Mouse (Mus musculus) splenic B cell, adult 2 months (primary cell): ENCODE measurements around the gene Bsg.
A peak's percentile ranks its signal among the peaks of the same experiment; 100 is the strongest.

Experiments
- DNase-seq: peaks from one replicate; pipeline ENCODE4 v3.0.0-alpha.2; 2011; ENCODE audit warnings: low read depth, low spot score
- H3K27me3 ChIP-seq: 2 replicates; pipeline ENCODE4 v1.6.1; 2012; ENCODE audit warnings: mild to moderate bottlenecking, low read length, moderate library complexity, mixed read lengths; ENCODE audit not compliant: control insufficient read depth, poor library complexity, insufficient read depth, severe bottlenecking
- H3K36me3 ChIP-seq: 2 replicates; pipeline ENCODE4 v1.6.1; 2012; ENCODE audit warnings: mild to moderate bottlenecking, low read length, moderate library complexity, mixed read lengths; ENCODE audit not compliant: control insufficient read depth, poor library complexity, insufficient read depth, severe bottlenecking

The Bsg gene

DNA sequence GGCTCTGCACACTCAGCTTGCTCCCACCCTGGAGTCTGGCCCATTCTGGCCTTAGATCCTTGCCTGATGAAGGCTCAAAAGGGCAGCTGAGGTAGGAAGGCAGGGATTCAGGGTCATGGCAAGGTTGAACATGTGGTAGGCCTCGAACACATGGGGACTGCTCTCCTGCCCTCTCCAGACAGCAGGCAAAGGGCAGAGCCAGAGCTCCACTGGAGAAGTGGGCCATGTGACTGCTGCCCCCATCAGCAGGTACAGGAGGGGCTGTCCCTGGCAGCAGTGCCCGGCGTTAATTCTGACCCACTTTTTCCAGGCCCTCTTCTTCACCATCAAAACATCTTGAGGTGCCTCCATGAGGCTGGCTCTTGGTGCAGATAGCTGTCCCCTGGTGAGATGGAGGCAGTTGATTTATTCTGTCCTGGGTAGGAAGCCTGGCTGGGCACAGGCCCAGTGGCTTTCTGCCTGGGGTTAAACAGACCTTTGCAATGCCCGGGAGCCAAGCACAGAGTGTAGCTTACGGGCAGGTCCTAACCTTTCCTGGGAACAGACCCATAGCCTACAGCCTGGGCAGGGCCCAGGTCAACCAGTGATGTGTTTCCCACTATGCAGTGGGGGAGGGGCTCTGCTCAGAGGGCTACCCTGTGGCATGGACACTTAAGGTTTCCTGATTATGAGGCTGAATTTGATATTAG lies 2.3 kb downstream of the Bsg start:
- H3K27me3 ChIP-seq: no peaks in the 10 kb centered on the region
- H3K36me3 ChIP-seq: peaks cover 6% of the 10 kb centered on the region
- no peak for DNase-seq

DNA sequence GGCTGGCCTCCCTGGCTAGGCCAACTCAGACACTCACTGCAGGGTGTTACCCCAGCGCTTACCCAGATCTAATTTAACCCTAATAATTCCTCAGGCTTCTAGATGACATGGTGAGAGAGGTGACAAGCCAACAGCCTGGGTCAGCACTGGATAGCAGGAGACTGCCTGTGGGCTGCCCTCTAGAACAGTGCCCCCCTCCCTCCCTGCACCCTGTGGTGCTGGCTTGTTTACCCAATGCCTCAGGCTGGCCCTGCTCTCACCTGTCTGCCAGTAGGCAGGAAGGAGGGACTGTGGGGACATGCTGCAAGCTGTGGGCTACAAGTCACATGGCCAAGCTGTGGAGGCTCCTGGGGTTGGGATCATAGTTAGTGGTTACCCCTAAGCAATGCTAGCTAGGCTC lies 2.9 kb downstream of the Bsg start:
- H3K27me3 ChIP-seq: no peaks in the 10 kb centered on the region

DNA sequence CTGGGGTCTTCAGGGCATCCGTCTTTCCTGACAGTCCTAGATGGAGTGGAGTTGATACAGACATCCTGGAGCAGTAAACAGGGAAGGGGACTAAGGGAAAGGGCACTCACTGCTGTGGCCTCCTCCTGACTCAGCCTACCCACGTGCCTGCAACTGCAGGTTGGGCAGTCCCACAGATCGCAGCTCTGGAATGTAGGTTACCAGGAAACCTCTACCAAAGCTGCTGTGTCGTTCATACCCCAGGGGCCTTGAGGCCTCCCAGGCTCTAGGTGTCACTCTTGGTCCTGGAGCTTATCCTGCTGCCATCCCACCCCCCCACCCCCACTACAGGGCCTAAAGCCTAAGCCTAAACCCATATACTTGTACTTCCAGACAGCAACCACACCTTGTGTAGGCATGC lies 3.5 kb downstream of the Bsg start:
- Histone ChIP-seq H3K27me3 (no peaks in the 10 kb centered on the region), H3K36me3 (peaks cover 7% of the 10 kb centered on the region)
- no peak for DNase-seq

More for the DNA sequence above, 2.9 kb downstream of the Bsg start:
- no peak for DNase-seq
- H3K36me3 ChIP-seq: peaks cover 7% of the 10 kb centered on the region

DNA sequence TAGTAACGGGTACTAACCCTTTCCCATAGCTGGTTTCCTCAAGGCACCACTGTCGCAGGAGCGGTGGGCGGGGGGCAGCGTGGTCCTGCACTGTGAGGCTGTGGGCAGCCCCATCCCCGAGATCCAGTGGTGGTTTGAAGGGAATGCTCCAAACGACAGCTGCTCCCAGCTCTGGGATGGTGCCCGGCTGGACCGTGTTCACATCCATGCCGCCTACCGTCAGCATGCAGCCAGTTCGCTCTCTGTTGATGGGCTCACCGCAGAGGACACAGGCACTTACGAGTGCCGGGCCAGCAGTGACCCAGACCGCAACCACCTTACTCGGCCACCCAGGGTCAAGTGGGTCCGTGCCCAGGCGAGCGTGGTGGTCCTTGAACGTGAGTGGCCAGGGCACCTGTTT lies 4.4 kb downstream of the Bsg start:
- Histone ChIP-seq H3K27me3 (no peaks in the 10 kb centered on the region), H3K36me3 (peaks cover 7% of the 10 kb centered on the region)
- no peak for DNase-seq

DNA sequence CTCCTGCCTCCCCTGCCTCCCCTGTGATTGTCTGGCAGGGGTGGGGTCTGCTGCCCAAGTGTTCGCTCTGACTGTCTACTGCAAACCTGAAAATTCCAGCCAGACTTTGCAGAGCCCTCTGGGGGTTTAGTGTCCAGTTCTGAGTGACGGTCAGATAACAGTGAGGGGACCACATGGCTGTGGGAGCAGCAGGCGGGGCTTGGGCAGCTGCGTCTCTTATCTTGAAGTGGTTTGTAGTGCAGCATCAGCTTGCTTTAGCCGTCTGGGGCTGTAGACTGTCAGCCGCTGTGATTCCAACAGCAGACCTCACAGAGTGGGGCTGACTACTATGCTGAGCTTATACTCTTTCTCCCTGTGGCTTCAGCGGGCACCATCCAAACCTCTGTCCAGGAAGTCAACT lies 5.0 kb downstream of the Bsg start:
- Histone ChIP-seq H3K36me3 (peaks cover 7% of the 10 kb centered on the region), H3K27me3 (no peaks in the 10 kb centered on the region)
- no peak for DNase-seq

DNA sequence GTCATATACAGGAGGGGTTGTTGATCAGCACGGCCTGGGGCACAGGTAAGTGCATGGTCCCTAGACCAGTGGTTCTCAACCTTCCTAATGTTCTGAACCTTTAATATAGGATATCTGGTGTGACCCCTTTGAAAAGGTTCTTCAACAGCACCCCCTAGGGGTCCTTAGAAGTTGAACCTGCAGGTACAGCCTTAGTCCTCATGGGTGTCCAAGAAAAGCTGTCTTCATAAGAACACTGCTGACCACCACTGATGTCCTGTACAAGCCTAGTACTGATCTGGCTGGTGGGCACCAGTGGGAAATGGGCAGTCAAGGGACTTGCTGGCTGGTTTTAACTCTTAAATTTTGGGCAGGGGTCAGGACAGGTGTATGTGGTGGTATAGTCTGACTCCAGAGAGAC lies 7.7 kb downstream of the Bsg start:
- peaks cover 7% of the 10 kb centered on the region for H3K36me3 ChIP-seq
- H3K27me3 ChIP-seq: no peaks in the 10 kb centered on the region
- DNase-seq: peak; percentile 60

DNA sequence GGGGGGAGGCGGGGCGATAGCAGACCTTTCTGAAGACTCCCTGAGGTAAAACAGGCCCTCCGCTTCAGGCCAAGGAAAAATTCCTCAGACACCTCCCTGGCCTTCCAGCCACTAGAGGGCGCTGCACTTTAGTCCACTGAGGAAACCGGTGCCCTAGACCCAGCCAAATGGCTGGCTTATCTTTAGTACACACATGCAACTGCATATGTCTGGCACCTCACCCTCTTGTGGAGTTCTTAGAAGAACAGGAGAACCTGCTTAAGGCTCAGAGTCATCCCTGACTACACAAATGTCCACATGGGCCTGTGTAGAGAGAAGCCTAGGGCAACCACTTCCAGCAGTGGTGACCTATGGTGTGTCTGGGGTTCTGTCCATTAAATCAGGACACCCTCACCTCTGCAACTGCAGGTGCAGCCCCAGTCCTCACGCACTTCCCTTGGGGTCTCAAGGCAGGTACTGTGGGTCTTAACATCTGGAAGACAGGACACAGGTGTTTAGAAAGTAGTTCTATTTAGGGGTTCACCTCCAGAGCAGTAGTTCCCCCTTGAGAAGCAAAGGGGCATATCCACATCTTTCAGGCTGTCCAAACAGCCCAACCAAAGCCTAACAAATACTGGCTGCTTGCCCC lies 8.3 kb downstream of the Bsg start:
- Histone ChIP-seq H3K36me3 (peaks cover 7% of the 10 kb centered on the region), H3K27me3 (no peaks in the 10 kb centered on the region)
- peak; percentile 79 for DNase-seq

DNA sequence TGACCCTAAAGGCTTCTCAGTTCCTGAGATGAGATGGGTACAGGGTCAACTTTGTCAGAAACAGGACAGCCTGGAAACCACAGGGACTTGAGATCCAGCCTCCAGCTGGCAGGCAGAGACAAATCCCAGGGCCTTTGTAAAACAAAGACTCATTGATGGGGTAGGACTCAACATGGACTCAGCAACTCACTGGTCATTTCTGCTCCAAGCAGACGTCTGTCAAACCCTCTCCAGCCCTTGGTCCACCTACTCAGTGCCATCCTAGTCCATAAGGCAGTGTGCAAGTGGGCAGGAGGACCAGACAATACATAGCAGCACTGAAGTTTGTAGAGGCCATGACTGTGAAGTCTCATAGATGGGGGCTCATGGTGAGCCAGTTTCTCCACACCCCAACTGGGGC lies 8.9 kb downstream of the Bsg start:
- no peaks in the 10 kb centered on the region for H3K27me3 ChIP-seq
- DNase-seq: no peak
- H3K36me3 ChIP-seq: peaks cover 7% of the 10 kb centered on the region

DNA sequence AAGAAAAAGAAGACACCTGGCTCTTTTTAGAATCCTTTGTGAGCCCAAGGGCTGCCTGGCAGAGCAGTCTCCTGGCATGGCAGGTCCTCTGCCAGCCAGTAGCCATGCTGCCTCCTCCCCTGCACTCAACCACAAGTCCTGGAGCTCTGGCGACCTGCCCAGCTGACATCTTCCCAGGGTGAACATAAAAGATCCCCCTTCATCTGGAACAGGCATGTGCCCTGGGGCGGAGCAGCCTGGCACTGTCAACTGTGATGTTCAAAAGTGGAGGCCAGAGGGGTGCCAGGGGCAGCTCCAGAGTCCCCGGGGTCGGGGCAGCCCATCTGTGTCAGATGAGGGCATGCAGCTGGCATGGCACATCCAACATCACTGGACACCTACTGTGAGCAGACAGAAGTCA lies 10.7 kb downstream of the Bsg start:
- Histone ChIP-seq H3K27me3 (no peaks in the 10 kb centered on the region), H3K36me3 (peaks cover 5% of the 10 kb centered on the region)
- no peak for DNase-seq

DNA sequence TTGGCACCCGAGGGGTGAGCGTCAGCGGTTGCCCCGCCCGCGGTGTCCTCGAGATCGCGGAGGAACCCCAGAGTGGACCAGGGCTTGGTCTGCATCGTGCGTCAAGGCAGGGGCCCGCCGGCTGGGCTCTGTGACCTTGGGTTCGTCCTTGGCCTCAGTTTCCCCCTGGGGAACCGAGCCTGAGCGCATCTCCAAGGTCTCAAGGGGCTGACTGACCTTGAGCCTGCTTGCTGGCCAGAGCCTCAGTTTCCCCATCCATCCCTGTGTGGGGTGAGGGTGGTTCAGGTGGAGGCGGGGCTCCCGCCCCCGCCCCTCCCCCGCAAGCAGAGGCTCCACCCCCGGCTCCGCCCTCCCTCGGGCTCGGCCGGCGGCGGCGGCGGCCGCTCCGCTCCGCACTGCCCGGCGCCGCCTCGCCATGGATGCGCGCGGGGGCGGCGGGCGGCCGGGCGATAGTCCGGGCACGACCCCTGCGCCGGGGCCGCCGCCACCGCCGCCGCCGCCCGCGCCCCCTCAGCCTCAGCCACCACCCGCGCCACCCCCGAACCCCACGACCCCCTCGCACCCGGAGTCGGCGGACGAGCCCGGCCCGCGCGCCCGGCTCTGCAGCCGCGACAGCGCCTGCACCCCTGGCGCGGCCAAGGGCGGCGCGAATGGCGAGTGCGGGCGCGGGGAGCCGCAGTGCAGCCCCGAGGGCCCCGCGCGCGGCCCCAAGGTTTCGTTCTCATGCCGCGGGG lies 12.1 kb downstream of the Bsg start, which contains the start of gene Hcn2:
Gene Hcn2 (plus strand): TSS at position 381 of the 734 bp plus-strand sequence.
- no peak for DNase-seq
- Histone ChIP-seq H3K27me3 (no peaks in the 10 kb centered on the region), H3K36me3 (peaks cover 2% of the 10 kb centered on the region; the same call in 1 of the 2 replicates)

DNA sequence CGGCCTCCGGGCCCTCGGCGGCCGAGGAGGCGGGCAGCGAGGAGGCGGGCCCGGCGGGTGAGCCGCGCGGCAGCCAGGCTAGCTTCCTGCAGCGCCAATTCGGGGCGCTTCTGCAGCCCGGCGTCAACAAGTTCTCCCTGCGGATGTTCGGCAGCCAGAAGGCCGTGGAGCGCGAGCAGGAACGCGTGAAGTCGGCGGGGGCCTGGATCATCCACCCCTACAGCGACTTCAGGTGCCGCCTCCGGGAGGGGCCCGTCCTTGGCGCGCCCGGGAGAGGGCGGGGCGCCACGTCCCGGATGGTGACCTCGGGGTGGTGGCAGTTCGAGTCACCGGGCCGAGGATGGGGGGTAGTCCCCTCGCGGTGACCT lies 12.7 kb downstream of the Bsg start:
- DNase-seq: peak; percentile 19
- H3K36me3 ChIP-seq: no peaks in the 10 kb centered on the region; the same call in 1 of the 2 replicates
- H3K27me3 ChIP-seq: no peaks in the 10 kb centered on the region

DNA sequence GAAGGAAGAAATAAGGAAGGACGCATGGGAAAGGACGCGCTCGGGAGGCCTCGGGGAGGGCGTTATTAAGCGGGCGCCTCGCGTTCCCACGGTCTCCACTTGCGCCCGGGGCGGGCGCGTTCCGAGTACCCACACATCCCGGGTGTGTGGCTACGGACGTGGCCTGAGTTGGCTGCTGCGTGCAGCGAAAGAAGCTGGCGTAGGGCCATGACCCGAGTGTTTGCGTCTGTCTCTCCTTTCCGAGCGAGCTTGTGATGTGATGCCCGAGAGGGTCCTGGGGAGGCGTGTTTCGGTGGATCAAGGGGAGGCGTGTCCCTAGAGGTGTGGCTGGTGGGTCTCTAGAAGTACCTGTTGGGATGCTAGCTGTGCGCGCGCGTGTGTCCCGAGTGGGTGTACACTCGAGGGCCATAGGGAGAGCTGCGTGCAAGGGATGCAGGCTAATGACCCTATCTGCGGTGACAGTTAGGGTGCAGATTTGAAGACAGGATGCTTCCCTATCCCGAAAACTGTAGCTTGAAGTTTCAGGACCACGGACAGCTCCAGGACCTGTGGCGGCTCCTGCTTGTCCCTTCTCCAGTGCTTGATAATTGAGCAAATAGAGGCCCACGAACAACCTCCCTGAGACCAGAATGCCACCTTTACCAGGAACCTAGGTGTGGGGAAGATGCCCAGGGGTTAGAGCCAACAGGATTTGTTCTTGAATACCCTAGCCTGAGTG lies 13.5 kb downstream of the Bsg start:
- peak; percentile 68 for DNase-seq
- Histone ChIP-seq H3K27me3 (no peaks in the 10 kb centered on the region), H3K36me3 (no peaks in the 10 kb centered on the region)

DNA sequence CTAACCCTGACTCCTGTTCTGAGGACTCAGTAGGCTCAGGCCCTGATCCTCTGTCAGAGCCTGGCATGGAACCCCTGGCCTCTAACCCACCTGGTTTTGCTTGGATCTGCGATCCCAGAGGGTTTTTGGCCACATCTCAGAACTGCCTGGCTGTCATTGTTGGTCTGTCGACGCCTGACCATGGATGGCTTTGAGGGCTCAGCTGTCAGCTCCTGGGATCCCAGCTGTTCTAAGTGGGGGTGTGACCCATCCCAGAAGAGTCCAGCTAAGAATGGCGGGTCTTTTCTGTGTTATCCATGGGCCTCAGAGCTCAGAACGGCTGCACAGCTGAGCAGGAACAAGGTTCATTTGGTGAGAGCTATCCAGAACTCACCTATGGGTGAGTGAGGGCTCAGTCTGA lies 16.8 kb downstream of the Bsg start:
- Histone ChIP-seq H3K27me3 (no peaks in the 10 kb centered on the region), H3K36me3 (no peaks in the 10 kb centered on the region)
- DNase-seq: no peak

DNA sequence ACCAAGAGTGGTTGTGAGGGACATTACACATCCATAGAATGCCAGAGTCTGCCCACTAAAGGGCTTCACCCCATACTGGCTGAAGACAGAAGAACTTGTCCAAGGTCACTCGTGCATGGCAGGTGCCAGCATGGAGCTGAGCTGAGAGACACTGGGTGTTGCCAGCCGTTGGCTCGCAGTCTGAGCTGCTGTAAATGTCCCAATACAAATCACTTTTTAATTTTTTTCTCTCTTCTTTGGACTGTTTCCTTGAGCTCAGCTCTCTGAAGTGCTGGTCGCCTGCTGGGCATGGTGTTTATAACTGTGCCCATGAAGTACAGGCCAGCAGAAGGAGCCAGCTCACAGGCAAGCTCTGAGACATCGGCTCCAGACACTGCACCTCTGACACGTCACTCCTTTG lies 18.8 kb downstream of the Bsg start:
- DNase-seq: no peak
- no peaks in the 10 kb centered on the region for H3K36me3 ChIP-seq
- H3K27me3 ChIP-seq: no peaks in the 10 kb centered on the region

DNA sequence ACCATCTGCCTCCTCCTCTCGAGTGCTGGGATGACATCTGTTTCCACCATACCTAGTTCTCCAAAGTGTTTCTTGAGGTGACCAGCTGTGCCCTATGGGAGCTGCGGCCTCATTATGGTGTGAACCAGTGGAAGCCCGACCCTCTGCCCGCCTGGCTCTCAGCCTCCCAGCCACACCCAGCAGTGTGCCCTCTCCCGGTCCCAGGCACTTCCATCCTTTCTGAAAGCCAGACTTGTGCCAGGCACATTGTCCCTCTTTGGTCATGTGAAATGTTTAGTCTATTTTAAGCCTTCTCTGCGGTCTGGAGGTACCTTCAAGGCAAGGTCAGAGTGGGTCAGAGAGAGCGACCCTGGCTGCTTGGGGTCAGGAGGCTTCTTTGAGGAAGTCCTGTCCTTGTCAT lies 19.4 kb downstream of the Bsg start:
- Histone ChIP-seq H3K27me3 (no peaks in the 10 kb centered on the region), H3K36me3 (no peaks in the 10 kb centered on the region)
- no peak for DNase-seq
